Mouse (Mus musculus) stomach, embryonic 14.5 days (tissue): ENCODE data around the gene Ncapg2. TPM values are rescaled to one million over a fixed set of nuclear protein-coding genes. Genes with fewer than 3 reads are reported as not detected.

Source experiments
- ATAC-seq: fragments of 200-750 bp; cut with Nextera tagmentation; 2 replicates; pipeline ENCODE4 v1.8.0; 2017; ENCODE audit warnings: low read depth, moderate TSS enrichment; ENCODE audit not compliant: insufficient number of reproducible peaks, insufficient read depth, low FRiP score
- H3K27ac ChIP-seq: fragments of 300-500 bp; sonication (generic); 2 replicates; pipeline ENCODE4 v1.5.1; 2014; ENCODE audit warnings: mild to moderate bottlenecking, low read length, moderate library complexity, mixed read lengths
- H3K27me3 ChIP-seq: fragments of 300-500 bp; sonication (generic); 2 replicates; pipeline ENCODE4 v1.6.1; 2014; ENCODE audit warnings: low read length, control low read depth, mixed read lengths; ENCODE audit not compliant: control insufficient read depth, insufficient read depth
- H3K36me3 ChIP-seq: fragments of 300-500 bp; sonication (generic); 2 replicates; pipeline ENCODE4 v1.6.1; 2014; ENCODE audit warnings: mild to moderate bottlenecking, control low read depth, low read length, moderate library complexity, mixed read lengths; ENCODE audit not compliant: control insufficient read depth, insufficient read depth
- H3K4me1 ChIP-seq: fragments of 300-500 bp; sonication (generic); 2 replicates; pipeline ENCODE4 v1.6.1; 2014; ENCODE audit warnings: low read length, control low read depth, mixed read lengths; ENCODE audit not compliant: control insufficient read depth, insufficient read depth
- H3K4me2 ChIP-seq: fragments of 300-500 bp; sonication (generic); replicated peaks from 2 replicates; pipeline ENCODE4 v1.6.1; 2014; ENCODE audit warnings: low read depth, low read length, control low read depth
- H3K4me3 ChIP-seq: fragments of 300-500 bp; sonication (generic); 2 replicates; pipeline ENCODE4 v1.5.1; 2014; ENCODE audit warnings: low read depth, low read length, control low read depth
- H3K9ac ChIP-seq: fragments of 300-500 bp; sonication (generic); replicated peaks from 2 replicates; pipeline ENCODE4 v1.6.1; 2014; ENCODE audit warnings: low read depth, mild to moderate bottlenecking, control low read depth, low read length, moderate library complexity, mixed read lengths
- H3K9me3 ChIP-seq: fragments of 300-500 bp; sonication (generic); 2 replicates; pipeline ENCODE4 v1.6.1; 2016; ENCODE audit warnings: low read depth, low read length, control low read depth; ENCODE audit not compliant: control insufficient read depth
- WGBS: fragments of 180-500 bp; shearing (Covaris S2); extraction: QIAGEN DNeasy Blood & Tissue Kit; methylation state at CpG from one replicate; pipeline ENCODE4 v1.1.7; 2014; 5-methylcytosine and 5-hydroxymethylcytosine counted together
- polyA plus RNA-seq: library from polyadenylated mRNA; unstranded; fragments of >200 nt; fragmentation: Nextera tagmentation; extraction: Ambion mirVana; gene quantifications from 2 replicates; pipeline ENCODE4 v1.2.1, GENCODE M21; 2014

Gene Ncapg2
- polyA plus RNA-seq, 1 experiment from 2014 or later = 44.6 TPM

GRCm38 (mm10) chr12:116425392-116425791, 20.2 kb downstream of the Ncapg2 start:
- H3K36me3 ChIP-seq = peaks cover 38% of the 10 kb centered on the region
- WGBS = 88% methylated on average over 2 of the region's 2 CpGs

GRCm38 (mm10) chr12:116433742-116434141, 28.5 kb downstream of the Ncapg2 start:
- H3K36me3 ChIP-seq = peaks cover 47% of the 10 kb centered on the region
- ATAC-seq = no peak
- H3K4me3 ChIP-seq = no peak overlapping the region
- H3K9me3 ChIP-seq = no peaks in the 10 kb centered on the region
- H3K27ac ChIP-seq = no peak overlapping the region
- H3K27me3 ChIP-seq = no peaks in the 10 kb centered on the region
- H3K4me2 ChIP-seq = no peak overlapping the region
- WGBS = 85% methylated on average over 2 of the region's 2 CpGs
- H3K9ac ChIP-seq = no peak overlapping the region
- H3K4me1 ChIP-seq = no peaks in the 10 kb centered on the region

More at GRCm38 (mm10) chr12:116425392-116425791, 20.2 kb downstream of the Ncapg2 start:
- Histone ChIP-seq H3K9me3 (no peaks in the 10 kb centered on the region), H3K4me3 (no peak overlapping the region), H3K9ac (no peak overlapping the region), H3K4me2 (no peak overlapping the region), H3K27me3 (no peaks in the 10 kb centered on the region), H3K4me1 (no peaks in the 10 kb centered on the region), H3K27ac (no peak overlapping the region)
- ATAC-seq = no peak

DNA sequence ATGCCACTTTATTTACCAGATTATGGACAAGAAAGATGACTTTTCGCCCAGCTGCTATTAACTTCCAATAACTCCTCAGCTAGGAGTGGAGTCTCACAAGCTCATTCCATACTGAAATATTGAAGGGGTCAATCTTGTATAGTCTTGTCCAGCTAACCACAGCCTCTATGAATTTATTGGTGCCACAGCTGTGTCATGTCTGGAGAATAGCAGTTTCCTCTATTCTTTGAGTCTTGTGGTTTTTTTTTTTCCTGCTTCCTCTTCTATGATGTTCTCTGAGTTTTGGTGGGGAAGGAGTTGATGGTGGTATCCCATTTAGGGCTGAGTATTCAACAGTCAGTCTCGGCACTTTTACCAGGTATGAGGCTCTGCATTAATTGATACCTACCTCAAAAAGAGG, 30.0 kb downstream of the Ncapg2 start:
- Histone ChIP-seq H3K27ac (no peak overlapping the region), H3K4me2 (no peak overlapping the region), H3K4me1 (no peaks in the 10 kb centered on the region), H3K9ac (no peak overlapping the region), H3K36me3 (peaks cover 54% of the 10 kb centered on the region), H3K9me3 (no peaks in the 10 kb centered on the region), H3K27me3 (no peaks in the 10 kb centered on the region), H3K4me3 (no peak overlapping the region)
- WGBS = 87% methylated on average over 2 of the region's 2 CpGs
- ATAC-seq = no peak

DNA sequence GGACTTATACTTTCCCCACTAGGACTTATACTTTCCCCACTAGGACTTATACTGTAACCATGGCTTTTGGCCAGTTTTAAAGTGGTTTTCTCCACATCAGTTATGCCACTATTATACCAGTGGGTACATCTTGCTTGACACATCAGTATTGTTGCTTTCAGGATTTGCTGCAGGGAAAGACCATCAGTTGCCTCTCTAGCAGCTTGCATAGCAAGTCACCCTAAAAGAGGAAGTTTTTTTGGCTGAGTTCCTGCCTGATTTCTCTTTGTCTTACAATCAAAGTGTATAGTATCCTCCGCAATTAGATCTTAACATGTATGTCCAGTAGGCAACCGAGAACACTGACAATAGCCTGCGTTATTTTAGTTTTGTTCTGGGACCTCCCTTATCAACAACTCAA, 30.9 kb downstream of the Ncapg2 start:
- no peak for ATAC-seq
- no peaks in the 10 kb centered on the region for H3K4me1 ChIP-seq
- no peak overlapping the region for H3K4me2 ChIP-seq
- H3K4me3 ChIP-seq = no peak overlapping the region
- peaks cover 57% of the 10 kb centered on the region for H3K36me3 ChIP-seq
- H3K27ac ChIP-seq = no peak overlapping the region
- no peaks in the 10 kb centered on the region for H3K9me3 ChIP-seq
- no peaks in the 10 kb centered on the region for H3K27me3 ChIP-seq
- no peak overlapping the region for H3K9ac ChIP-seq
- WGBS = 87% methylated on average over 3 of the region's 3 CpGs

DNA sequence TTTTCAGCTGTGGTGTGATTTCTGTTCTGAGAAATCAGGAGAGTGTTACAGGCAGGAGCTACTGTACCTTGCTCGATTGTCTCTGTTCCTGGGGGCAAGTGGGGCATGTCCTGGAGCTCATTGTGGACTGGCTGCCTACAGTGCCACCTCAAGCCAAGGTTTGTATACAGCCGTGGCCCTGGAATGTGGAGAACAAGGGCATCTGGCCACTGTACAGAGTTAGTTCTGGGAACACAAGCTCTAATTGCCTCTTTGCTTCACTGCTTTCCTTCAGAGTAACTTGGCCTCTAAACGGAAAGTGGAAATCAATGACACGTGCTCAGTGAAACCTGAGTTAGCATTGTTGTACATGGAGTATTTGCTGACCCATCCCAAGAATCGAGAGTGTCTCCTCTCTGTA, 33.4 kb downstream of the Ncapg2 start:
- Histone ChIP-seq H3K27ac (no peak overlapping the region), H3K4me1 (no peaks in the 10 kb centered on the region), H3K9ac (no peak overlapping the region), H3K36me3 (peaks cover 60% of the 10 kb centered on the region), H3K4me3 (no peak overlapping the region), H3K27me3 (no peaks in the 10 kb centered on the region), H3K4me2 (no peak overlapping the region), H3K9me3 (no peaks in the 10 kb centered on the region)
- 86% methylated on average over 5 of the region's 5 CpGs for WGBS
- no peak for ATAC-seq

GRCm38 (mm10) chr12:116442184-116442583, 37.0 kb downstream of the Ncapg2 start:
- Histone ChIP-seq H3K27ac (no peak overlapping the region), H3K36me3 (peaks cover 74% of the 10 kb centered on the region), H3K4me3 (no peak overlapping the region), H3K9me3 (no peaks in the 10 kb centered on the region), H3K4me2 (no peak overlapping the region), H3K4me1 (no peaks in the 10 kb centered on the region), H3K9ac (no peak overlapping the region), H3K27me3 (no peaks in the 10 kb centered on the region)
- 85% methylated on average over 3 of the region's 3 CpGs for WGBS
- ATAC-seq = no peak

- no peak for ATAC-seq
- H3K27me3 ChIP-seq = no peaks in the 10 kb centered on the region
- H3K4me3 ChIP-seq = no peak overlapping the region
- no peak overlapping the region for H3K9ac ChIP-seq
- WGBS = 91% methylated on average over 2 of the region's 2 CpGs
- H3K36me3 ChIP-seq = peaks cover 46% of the 10 kb centered on the region
- H3K27ac ChIP-seq = no peak overlapping the region
- no peaks in the 10 kb centered on the region for H3K9me3 ChIP-seq
- H3K4me2 ChIP-seq = no peak overlapping the region
- H3K4me1 ChIP-seq = no peaks in the 10 kb centered on the region
Measured at GRCm38 (mm10) chr12:116449536-116449935, 44.3 kb downstream of the Ncapg2 start.

GRCm38 (mm10) chr12:116460379-116461065, 55.3 kb downstream of the Ncapg2 start:
- H3K27ac ChIP-seq = no peak overlapping the region
- WGBS = 96% methylated on average over 6 of the region's 6 CpGs
- no peak overlapping the region for H3K4me3 ChIP-seq
- no peaks in the 10 kb centered on the region for H3K9me3 ChIP-seq
- no peak for ATAC-seq
- H3K9ac ChIP-seq = no peak overlapping the region
- H3K4me2 ChIP-seq = no peak overlapping the region
- no peaks in the 10 kb centered on the region for H3K4me1 ChIP-seq
- H3K36me3 ChIP-seq = peaks cover 20% of the 10 kb centered on the region
- H3K27me3 ChIP-seq = no peaks in the 10 kb centered on the region

GRCm38 (mm10) chr12:116467030-116467429, 61.8 kb downstream of the Ncapg2 start:
- no peak overlapping the region for H3K27ac ChIP-seq
- WGBS = 84% methylated on average over 5 of the region's 5 CpGs
- H3K27me3 ChIP-seq = no peaks in the 10 kb centered on the region
- no peaks in the 10 kb centered on the region for H3K4me1 ChIP-seq
- H3K9ac ChIP-seq = no peak overlapping the region
- peaks cover 3% of the 10 kb centered on the region; the same call in 1 of the 2 replicates for H3K36me3 ChIP-seq
- H3K9me3 ChIP-seq = no peaks in the 10 kb centered on the region
- ATAC-seq = peak; percentile 42; the same call in 1 of the 2 replicates
- H3K4me2 ChIP-seq = no peak overlapping the region
- no peak overlapping the region for H3K4me3 ChIP-seq
